Mouse (Mus musculus) neural tube, embryonic 15.5 days (tissue): Measurements from ENCODE around the gene Herc1. TPM values are rescaled to one million over a fixed set of nuclear protein-coding genes. Genes with fewer than 3 reads are reported as not detected.

Source experiments
- ATAC-seq: fragments of 200-750 bp; cut with Nextera tagmentation; 2 replicates; pipeline ENCODE4 v1.8.0; 2017; ENCODE audit warnings: mild to moderate bottlenecking, moderate TSS enrichment, moderate library complexity; ENCODE audit not compliant: low FRiP score
- H3K27ac ChIP-seq: fragments of 300-500 bp; sonication (generic); replicated peaks from 2 replicates; pipeline ENCODE4 v1.5.1; 2015; ENCODE audit warnings: mild to moderate bottlenecking, inconsistent platforms
- H3K27me3 ChIP-seq: fragments of 300-500 bp; sonication (generic); replicated peaks from 2 replicates; pipeline ENCODE4 v1.6.1; 2015; ENCODE audit warnings: inconsistent platforms
- H3K36me3 ChIP-seq: fragments of 300-500 bp; sonication (generic); 2 replicates; pipeline ENCODE4 v1.6.1; 2015; ENCODE audit warnings: inconsistent platforms
- H3K4me1 ChIP-seq: fragments of 300-500 bp; sonication (generic); 2 replicates; pipeline ENCODE4 v1.6.1; 2015; ENCODE audit warnings: inconsistent platforms
- H3K4me2 ChIP-seq: fragments of 300-500 bp; sonication (generic); 2 replicates; pipeline ENCODE4 v1.6.1; 2015; ENCODE audit warnings: inconsistent platforms, mild to moderate bottlenecking, moderate library complexity
- H3K4me3 ChIP-seq: fragments of 300-500 bp; sonication (generic); replicated peaks from 2 replicates; pipeline ENCODE4 v1.5.1; 2015; ENCODE audit warnings: mild to moderate bottlenecking, inconsistent platforms
- H3K9ac ChIP-seq: fragments of 300-500 bp; sonication (generic); replicated peaks from 2 replicates; pipeline ENCODE4 v1.6.1; 2015; ENCODE audit warnings: mild to moderate bottlenecking, inconsistent platforms
- H3K9me3 ChIP-seq: fragments of 300-500 bp; sonication (generic); replicated peaks from 2 replicates; pipeline ENCODE4 v1.6.1; 2016; ENCODE audit warnings: inconsistent platforms
- WGBS: fragments of 180-500 bp; shearing (Covaris S2); methylation state at CpG from one replicate; pipeline ENCODE4 v1.1.7; 2015; ENCODE audit warnings: mixed read lengths; 5-methylcytosine and 5-hydroxymethylcytosine counted together
- polyA plus RNA-seq: library from polyadenylated mRNA; unstranded; fragments of >200 nt; fragmentation: Nextera tagmentation; extraction: Ambion mirVana; gene quantifications from 2 replicates; pipeline ENCODE4 v1.2.1, GENCODE M21; 2015

The Herc1 gene
- polyA plus RNA-seq, 1 experiment from 2014 or later = 42.0 TPM

DNA sequence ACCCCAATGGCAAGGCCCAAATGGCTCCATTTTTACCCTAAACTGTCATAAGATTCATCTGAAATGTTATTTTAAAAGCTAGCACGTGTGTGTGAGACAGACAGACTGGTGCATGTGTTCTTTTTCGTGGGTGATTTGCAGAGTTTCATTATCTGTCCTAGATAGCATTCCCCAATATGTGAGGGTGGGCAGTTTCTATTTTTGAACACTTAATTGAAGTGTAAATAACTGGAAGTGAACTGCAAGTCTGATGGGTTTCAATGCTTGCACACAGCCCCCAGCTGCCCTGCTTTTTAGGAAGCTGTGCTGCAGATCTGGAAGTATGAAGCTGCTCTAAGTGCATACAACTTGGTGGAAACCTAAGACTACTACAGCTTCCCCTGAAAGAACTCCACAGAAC is 164.9 kb downstream of the Herc1 start:
- 85% methylated on average over 2 of the region's 2 CpGs for WGBS
- Histone ChIP-seq H3K36me3 (peaks cover 46% of the 10 kb centered on the region), H3K27me3 (no peaks in the 10 kb centered on the region), H3K9ac (no peak overlapping the region), H3K4me2 (no peak overlapping the region), H3K27ac (0 out of 2 replicates have a peak overlapping the region, but pooled peaks have one; percentile 0), H3K4me3 (no peak overlapping the region), H3K9me3 (no peaks in the 10 kb centered on the region), H3K4me1 (peaks cover 29% of the 10 kb centered on the region)
- ATAC-seq = no peak

DNA sequence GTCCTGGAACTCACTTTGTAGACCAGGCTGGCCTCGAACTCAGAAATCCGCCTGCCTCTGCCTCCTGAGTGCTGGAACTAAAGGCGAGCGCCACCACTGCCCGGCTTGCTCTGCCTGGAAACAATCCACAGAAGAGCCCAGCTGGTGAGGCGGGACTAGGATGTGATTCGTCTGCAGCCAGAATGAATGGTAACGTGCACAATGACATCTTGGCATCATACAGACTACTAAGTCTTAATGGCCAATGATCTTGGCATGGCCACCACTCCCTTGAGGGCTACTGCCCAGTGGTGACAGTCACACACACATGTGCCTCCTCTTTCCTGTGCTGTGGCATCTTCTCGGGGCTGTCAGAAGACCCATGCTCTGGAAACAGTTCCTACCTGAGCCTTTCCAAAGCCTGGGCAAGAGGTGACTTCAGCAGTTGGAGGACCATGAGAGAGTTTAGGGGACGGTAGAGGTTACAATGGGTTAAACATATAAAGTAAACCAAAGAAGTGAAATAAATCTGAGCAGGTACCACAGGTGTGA is 165.5 kb downstream of the Herc1 start:
- no peak overlapping the region for H3K4me3 ChIP-seq
- WGBS = 87% methylated on average over 10 of the region's 10 CpGs
- H3K4me2 ChIP-seq = no peak overlapping the region
- no peak overlapping the region for H3K9ac ChIP-seq
- peaks cover 51% of the 10 kb centered on the region for H3K36me3 ChIP-seq
- no peaks in the 10 kb centered on the region for H3K27me3 ChIP-seq
- ATAC-seq = no peak
- peaks cover 23% of the 10 kb centered on the region for H3K4me1 ChIP-seq
- no peak overlapping the region for H3K27ac ChIP-seq
- H3K9me3 ChIP-seq = no peaks in the 10 kb centered on the region

- H3K4me1 ChIP-seq = peaks cover 19% of the 10 kb centered on the region
- H3K9ac ChIP-seq = no peak overlapping the region
- peaks cover 51% of the 10 kb centered on the region for H3K36me3 ChIP-seq
- no peaks in the 10 kb centered on the region for H3K9me3 ChIP-seq
- no peak overlapping the region for H3K4me3 ChIP-seq
- no peaks in the 10 kb centered on the region for H3K27me3 ChIP-seq
- WGBS = 92% methylated on average over 6 of the region's 6 CpGs
- ATAC-seq = no peak
- no peak overlapping the region for H3K4me2 ChIP-seq
- 0 out of 2 replicates have a peak overlapping the region, but pooled peaks have one; percentile 28 for H3K27ac ChIP-seq
Observed at GRCm38 (mm10) chr9:66516296-66516940, 166.2 kb downstream of the Herc1 start.

- Histone ChIP-seq H3K36me3 (peaks cover 54% of the 10 kb centered on the region), H3K4me2 (no peak overlapping the region), H3K4me1 (peaks cover 11% of the 10 kb centered on the region), H3K9me3 (no peaks in the 10 kb centered on the region), H3K27ac (no peak overlapping the region), H3K27me3 (no peaks in the 10 kb centered on the region), H3K4me3 (no peak overlapping the region), H3K9ac (no peak overlapping the region)
- no peak for ATAC-seq
- WGBS = 90% methylated on average over 10 of the region's 10 CpGs
Observed at GRCm38 (mm10) chr9:66517746-66518145, 167.5 kb downstream of the Herc1 start.

DNA sequence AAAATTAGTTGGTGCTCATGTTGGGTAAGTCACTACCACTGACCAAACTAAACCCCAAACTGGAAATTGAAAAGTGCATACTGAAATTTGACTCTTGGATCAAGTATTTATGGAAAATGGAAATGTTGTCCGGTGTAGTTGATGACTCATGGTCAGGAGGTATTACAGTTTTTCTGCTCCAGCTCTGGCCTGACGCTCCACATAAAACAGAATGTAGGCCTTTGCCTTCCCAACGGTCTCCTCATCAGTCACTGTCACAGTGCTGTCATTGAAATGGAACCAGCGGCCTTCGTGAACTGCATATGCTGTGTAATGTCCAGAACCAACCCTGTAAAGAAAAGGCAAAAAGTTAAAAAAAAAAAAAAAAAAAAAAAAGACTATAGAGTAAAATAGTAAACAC is 168.0 kb downstream of the Herc1 start:
- H3K27ac ChIP-seq = 0 out of 2 replicates have a peak overlapping the region, but pooled peaks have one; percentile 29
- H3K4me3 ChIP-seq = no peak overlapping the region
- no peaks in the 10 kb centered on the region for H3K27me3 ChIP-seq
- no peaks in the 10 kb centered on the region for H3K9me3 ChIP-seq
- peaks cover 59% of the 10 kb centered on the region for H3K36me3 ChIP-seq
- H3K9ac ChIP-seq = no peak overlapping the region
- H3K4me1 ChIP-seq = peaks cover 7% of the 10 kb centered on the region
- 74% methylated on average over 5 of the region's 5 CpGs for WGBS
- ATAC-seq = no peak
- no peak overlapping the region for H3K4me2 ChIP-seq

GRCm38 (mm10) chr9:66518901-66519300 is 168.7 kb downstream of the Herc1 start:
- no peak overlapping the region for H3K4me2 ChIP-seq
- no peaks in the 10 kb centered on the region for H3K9me3 ChIP-seq
- no peaks in the 10 kb centered on the region for H3K27me3 ChIP-seq
- peaks cover 61% of the 10 kb centered on the region for H3K36me3 ChIP-seq
- ATAC-seq = no peak
- H3K27ac ChIP-seq = peak overlapping the region; percentile 29; the same call in 1 of the 2 replicates
- peaks cover 4% of the 10 kb centered on the region; the same call in 1 of the 2 replicates for H3K4me1 ChIP-seq
- H3K4me3 ChIP-seq = no peak overlapping the region
- WGBS = 25% methylated on average over 5 of the region's 5 CpGs
- no peak overlapping the region for H3K9ac ChIP-seq

- Histone ChIP-seq H3K27ac (no peak overlapping the region), H3K4me1 (no peaks in the 10 kb centered on the region), H3K36me3 (peaks cover 69% of the 10 kb centered on the region), H3K4me3 (no peak overlapping the region), H3K9ac (no peak overlapping the region), H3K9me3 (no peaks in the 10 kb centered on the region), H3K27me3 (no peaks in the 10 kb centered on the region), H3K4me2 (no peak overlapping the region)
- 96% methylated on average over 4 of the region's 4 CpGs for WGBS
- no peak for ATAC-seq
Observed at GRCm38 (mm10) chr9:66520299-66520698, 170.0 kb downstream of the Herc1 start.

DNA sequence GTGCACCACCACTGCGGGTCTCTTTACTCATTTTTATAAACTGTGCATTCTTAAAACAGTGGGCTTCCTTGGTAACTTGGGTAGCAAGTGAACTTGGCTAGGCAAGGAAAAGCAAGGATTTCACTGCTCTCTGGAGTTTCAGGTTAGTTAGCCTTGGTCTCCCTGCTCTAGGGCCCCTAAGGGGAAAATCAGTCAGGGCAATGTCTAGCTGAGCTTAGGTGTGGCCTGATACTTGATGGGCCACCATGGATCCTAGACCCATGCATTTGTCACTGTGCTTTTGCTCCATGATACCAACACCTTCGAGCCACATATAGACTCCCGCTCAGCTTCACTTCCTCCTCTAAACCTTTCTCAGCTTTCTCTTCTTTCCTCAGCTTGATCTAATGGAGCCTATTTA is 171.3 kb downstream of the Herc1 start:
- no peaks in the 10 kb centered on the region for H3K4me1 ChIP-seq
- no peak overlapping the region for H3K4me2 ChIP-seq
- H3K27ac ChIP-seq = no peak overlapping the region
- ATAC-seq = no peak
- H3K9me3 ChIP-seq = no peaks in the 10 kb centered on the region
- peaks cover 69% of the 10 kb centered on the region for H3K36me3 ChIP-seq
- no peak overlapping the region for H3K9ac ChIP-seq
- no peaks in the 10 kb centered on the region for H3K27me3 ChIP-seq
- WGBS = 97% methylated on average over 3 of the region's 3 CpGs
- no peak overlapping the region for H3K4me3 ChIP-seq

DNA sequence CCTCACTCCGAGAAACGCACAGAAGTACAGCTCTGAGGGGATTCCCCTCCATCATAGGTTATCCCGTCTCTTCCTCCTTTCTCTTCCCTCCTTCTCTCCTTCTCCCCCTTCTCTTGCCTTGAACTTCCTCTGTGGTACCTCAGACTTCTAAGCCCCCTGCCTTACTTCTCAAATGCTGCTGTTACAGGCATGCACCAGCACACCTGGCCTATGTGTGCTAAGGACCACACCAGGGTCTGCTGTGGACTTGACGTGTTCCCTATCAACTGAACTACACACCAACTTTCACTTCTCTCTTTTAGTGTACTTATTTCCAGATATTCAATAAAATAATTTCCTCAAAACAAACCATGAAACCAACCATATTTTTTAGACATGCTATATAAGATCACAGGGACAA is 192.5 kb downstream of the Herc1 start:
- Histone ChIP-seq H3K36me3 (peaks cover 37% of the 10 kb centered on the region), H3K27me3 (no peaks in the 10 kb centered on the region), H3K9me3 (no peaks in the 10 kb centered on the region), H3K4me1 (no peaks in the 10 kb centered on the region), H3K9ac (no peak overlapping the region), H3K4me3 (no peak overlapping the region), H3K4me2 (no peak overlapping the region), H3K27ac (no peak overlapping the region)
- WGBS = 83% methylated on average over 4 of the region's 4 CpGs
- ATAC-seq = no peak

Other genes with a start within 250 kb of the Herc1 start
- gene Snx1, start 223.9 kb upstream of the Herc1 start, polyA plus RNA-seq = 70.4 and 80.0 TPM in 2 replicates
- 73.7 and 100 TPM in 2 replicates for gene Ciao2a, start 223.8 kb upstream of the Herc1 start, polyA plus RNA-seq
- 0.69 and 2.0 TPM in 2 replicates for gene Dapk2, start 192.2 kb upstream of the Herc1 start, polyA plus RNA-seq
- gene Fbxl22, start 164.1 kb downstream of the Herc1 start, polyA plus RNA-seq = 1.4 and 2.9 TPM in 2 replicates
- 51.2 and 57.0 TPM in 2 replicates for gene Usp3, start 242.7 kb downstream of the Herc1 start, polyA plus RNA-seq